Mouse (Mus musculus) stomach, embryonic 16.5 days (tissue): ENCODE measurements around the gene Eva1b. TPM values are rescaled to one million over a fixed set of nuclear protein-coding genes. Genes with fewer than 3 reads are reported as not detected.

Experiments used
- ATAC-seq: fragments of 200-750 bp; cut with Nextera tagmentation; 2 replicates; pipeline ENCODE4 v1.8.0; 2017; ENCODE audit warnings: moderate number of reproducible peaks, moderate TSS enrichment; ENCODE audit not compliant: insufficient read depth, low FRiP score
- H3K27ac ChIP-seq: fragments of 300-500 bp; sonication (generic); 2 replicates; pipeline ENCODE4 v1.5.1; 2014; ENCODE audit warnings: low read length
- H3K27me3 ChIP-seq: fragments of 300-500 bp; sonication (generic); 2 replicates; pipeline ENCODE4 v1.6.1; 2014; ENCODE audit warnings: low read length, control low read depth, mixed read lengths; ENCODE audit not compliant: control insufficient read depth, insufficient read depth
- H3K36me3 ChIP-seq: fragments of 300-500 bp; sonication (generic); 2 replicates; pipeline ENCODE4 v1.6.1; 2014; ENCODE audit warnings: low read length; ENCODE audit not compliant: control insufficient read depth, insufficient read depth
- H3K4me1 ChIP-seq: fragments of 300-500 bp; sonication (generic); 2 replicates; pipeline ENCODE4 v1.6.1; 2014; ENCODE audit warnings: low read length, control low read depth, mixed read lengths; ENCODE audit not compliant: control insufficient read depth, insufficient read depth
- H3K4me2 ChIP-seq: fragments of 300-500 bp; sonication (generic); 2 replicates; pipeline ENCODE4 v1.6.1; 2014; ENCODE audit warnings: low read depth, low read length, mixed read lengths
- H3K4me3 ChIP-seq: fragments of 300-500 bp; sonication (generic); replicated peaks from 2 replicates; pipeline ENCODE4 v1.5.1; 2014; ENCODE audit warnings: mild to moderate bottlenecking, low read length
- H3K9ac ChIP-seq: fragments of 300-500 bp; sonication (generic); 2 replicates; pipeline ENCODE4 v1.6.1; 2014; ENCODE audit warnings: low read length
- H3K9me3 ChIP-seq: fragments of 300-500 bp; sonication (generic); replicated peaks from 2 replicates; pipeline ENCODE4 v1.6.1; 2016; ENCODE audit warnings: low read length, control low read depth; ENCODE audit not compliant: control insufficient read depth
- WGBS: fragments of 180-500 bp; shearing (Covaris S2); extraction: QIAGEN DNeasy Blood & Tissue Kit; methylation state at CpG from one replicate; pipeline ENCODE4 v1.1.7; 2014; 5-methylcytosine and 5-hydroxymethylcytosine counted together
- polyA plus RNA-seq: library from polyadenylated mRNA; unstranded; fragments of >200 nt; fragmentation: Nextera tagmentation; extraction: Ambion mirVana; gene quantifications from 2 replicates; pipeline ENCODE4 v1.2.1, GENCODE M21; 2015

The Eva1b gene
- polyA plus RNA-seq, 1 experiment from 2014 or later, result 49.7 TPM

GRCm38 (mm10) chr4:126190636-126191035 lies 43.1 kb downstream of the Eva1b start:
- H3K27ac ChIP-seq, result no peak overlapping the region
- no peak overlapping the region for H3K9ac ChIP-seq
- H3K4me1 ChIP-seq, result no peaks in the 10 kb centered on the region
- no peak for ATAC-seq
- H3K4me3 ChIP-seq, result no peak overlapping the region
- 91% methylated on average over 2 of the region's 2 CpGs for WGBS
- H3K4me2 ChIP-seq, result no peak overlapping the region
- no peaks in the 10 kb centered on the region for H3K27me3 ChIP-seq
- peaks cover 6% of the 10 kb centered on the region for H3K36me3 ChIP-seq
- no peaks in the 10 kb centered on the region for H3K9me3 ChIP-seq

DNA sequence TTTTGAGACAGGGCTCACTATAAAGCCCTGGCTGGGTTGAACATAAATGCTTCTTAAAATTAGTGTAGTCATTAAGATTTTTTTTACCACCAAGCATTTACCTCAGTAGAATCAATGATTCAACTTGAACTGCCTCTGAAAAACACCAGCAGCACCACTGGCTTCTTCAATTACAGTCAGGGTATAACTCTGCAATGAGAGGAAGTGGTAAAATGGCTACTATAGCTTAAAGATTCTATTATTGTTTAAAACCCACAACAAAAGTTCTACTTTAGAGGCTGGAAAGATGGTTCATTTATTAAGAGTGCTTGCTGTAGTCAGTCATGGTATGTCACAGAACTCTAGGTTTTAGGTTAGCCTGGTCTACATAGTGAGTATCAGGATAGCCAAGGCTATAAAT lies 46.7 kb downstream of the Eva1b start:
- H3K9ac ChIP-seq, result no peak overlapping the region
- H3K4me2 ChIP-seq, result no peak overlapping the region
- H3K27ac ChIP-seq, result no peak overlapping the region
- ATAC-seq, result no peak
- no peaks in the 10 kb centered on the region for H3K27me3 ChIP-seq
- no peaks in the 10 kb centered on the region for H3K9me3 ChIP-seq
- no peak overlapping the region for H3K4me3 ChIP-seq
- H3K36me3 ChIP-seq, result peaks cover 6% of the 10 kb centered on the region; the same call in 1 of the 2 replicates
- H3K4me1 ChIP-seq, result peaks cover 11% of the 10 kb centered on the region

DNA sequence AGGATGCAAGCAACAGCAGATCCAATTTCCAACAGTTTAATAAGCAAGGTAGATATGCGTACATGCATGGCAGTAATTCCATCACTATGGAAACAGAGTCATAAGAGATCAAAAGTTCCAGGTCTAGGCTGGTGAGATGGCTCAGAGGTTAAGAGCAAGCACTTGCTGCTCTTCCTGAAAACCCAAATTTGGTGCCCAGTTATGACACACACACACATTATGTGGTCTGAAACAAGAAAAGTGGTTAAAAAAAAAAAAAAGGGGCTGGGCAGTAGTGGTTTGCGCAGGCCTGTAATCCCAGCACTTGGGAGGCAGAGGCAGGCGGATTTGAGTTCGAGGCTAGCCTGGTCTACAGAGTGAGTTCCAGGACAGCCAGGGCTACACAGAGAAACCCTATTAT lies 47.4 kb downstream of the Eva1b start:
- no peak for ATAC-seq
- WGBS, result 88% methylated on average over 4 of the region's 4 CpGs
- Histone ChIP-seq H3K4me3 (no peak overlapping the region), H3K9ac (no peak overlapping the region), H3K4me1 (peaks cover 16% of the 10 kb centered on the region), H3K27me3 (no peaks in the 10 kb centered on the region), H3K36me3 (peaks cover 6% of the 10 kb centered on the region; the same call in 1 of the 2 replicates), H3K9me3 (no peaks in the 10 kb centered on the region), H3K4me2 (no peak overlapping the region), H3K27ac (no peak overlapping the region)

GRCm38 (mm10) chr4:126197485-126197884 lies 49.9 kb downstream of the Eva1b start:
- no peak overlapping the region for H3K4me2 ChIP-seq
- H3K36me3 ChIP-seq, result 0 out of 2 replicates have a peak, but pooled peaks cover 6% of the 10 kb centered on the region
- H3K4me1 ChIP-seq, result peaks cover 28% of the 10 kb centered on the region
- no peak overlapping the region for H3K27ac ChIP-seq
- no peaks in the 10 kb centered on the region for H3K9me3 ChIP-seq
- 71% methylated on average over 3 of the region's 3 CpGs for WGBS
- H3K9ac ChIP-seq, result no peak overlapping the region
- no peak overlapping the region for H3K4me3 ChIP-seq
- no peaks in the 10 kb centered on the region for H3K27me3 ChIP-seq
- no peak for ATAC-seq

Other genes with a start within 250 kb of the Eva1b start
- gene Csf3r, start 123.2 kb upstream of the Eva1b start, polyA plus RNA-seq, result 1.3 and 2.1 TPM in 2 replicates
- 114 and 131 TPM in 2 replicates for gene Mrps15, start 100.8 kb upstream of the Eva1b start, polyA plus RNA-seq
- gene Oscp1, start 89.2 kb upstream of the Eva1b start, polyA plus RNA-seq, result 10.1 and 12.5 TPM in 2 replicates
- 49.4 and 52.4 TPM in 2 replicates for gene Lsm10, start 51.1 kb upstream of the Eva1b start, polyA plus RNA-seq
- gene Stk40, start 43.8 kb upstream of the Eva1b start, polyA plus RNA-seq, result 28.4 and 29.6 TPM in 2 replicates
- gene Sh3d21, start 15.7 kb downstream of the Eva1b start, polyA plus RNA-seq, result 7.3 and 8.6 TPM in 2 replicates
- 164 and 176 TPM in 2 replicates for gene Thrap3, start 55.0 kb downstream of the Eva1b start, polyA plus RNA-seq
- gene Map7d1, start 108.6 kb downstream of the Eva1b start, polyA plus RNA-seq, result 14.4 and 20.0 TPM in 2 replicates
- 97.2 and 103 TPM in 2 replicates for gene Trappc3, start 114.6 kb downstream of the Eva1b start, polyA plus RNA-seq
- 7.6 and 11.1 TPM in 2 replicates for gene Col8a2, start 139.0 kb downstream of the Eva1b start, polyA plus RNA-seq
- gene Adprhl2, start 174.0 kb downstream of the Eva1b start, polyA plus RNA-seq, result 55.5 and 55.6 TPM in 2 replicates
- 7.9 and 8.0 TPM in 2 replicates for gene Tekt2, start 177.9 kb downstream of the Eva1b start, polyA plus RNA-seq